Mouse (Mus musculus): Measurements from ENCODE around the gene Sh2d3c.

Sh2d3c gene

GRCm38 (mm10) chr2:32699680-32700079, 21.2 kb upstream of the Sh2d3c start:
- no peak for DNase-seq (ENCODE audit: low spot score)

DNA sequence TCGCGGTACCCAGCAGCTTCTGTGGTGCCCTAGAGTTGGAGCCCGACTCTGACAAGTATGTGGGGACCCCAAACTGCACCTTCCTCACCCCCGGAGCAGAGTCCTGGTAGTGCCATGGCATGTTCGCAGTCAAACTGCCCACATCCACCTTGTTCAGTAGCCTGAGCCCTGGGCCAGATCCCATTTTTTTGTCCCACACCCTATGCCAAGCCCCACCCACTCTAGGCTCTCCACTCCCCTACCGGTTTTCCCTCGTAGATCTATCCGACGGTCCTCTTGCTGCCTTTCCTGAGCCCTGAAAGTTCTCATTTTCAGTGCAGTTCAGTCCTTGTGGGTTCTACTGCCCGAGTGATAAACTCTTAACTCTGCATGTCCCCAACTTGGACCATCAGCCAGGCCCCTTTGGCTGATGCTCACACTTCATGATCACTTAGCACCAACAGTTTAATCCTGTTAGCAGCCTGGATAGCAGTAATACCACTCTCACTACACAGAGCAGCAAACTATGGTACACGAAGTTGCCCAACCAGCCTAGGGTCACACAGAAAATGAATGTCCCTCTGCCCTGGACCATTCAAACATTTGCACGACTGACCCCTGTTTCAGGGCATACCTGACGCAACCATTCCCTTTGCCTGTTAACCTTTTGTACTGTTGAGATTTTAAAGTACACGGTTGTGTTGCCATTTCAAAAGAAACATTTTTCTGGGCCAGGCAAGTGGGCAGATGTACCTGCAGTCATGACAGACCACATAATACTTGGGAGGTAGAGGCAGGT, 19.7 kb upstream of the Sh2d3c start:
- no peak for DNase-seq (ENCODE audit: low spot score)

GRCm38 (mm10) chr2:32703046-32703445, 17.8 kb upstream of the Sh2d3c start:
- DNase-seq (ENCODE audit: low spot score) = no peak

GRCm38 (mm10) chr2:32704021-32704421, 16.8 kb upstream of the Sh2d3c start, which contains the start of gene Fpgs:
Gene Fpgs, minus strand, starts transcription at chr2:32704145.
- no peak for DNase-seq (ENCODE audit: low spot score)

DNA sequence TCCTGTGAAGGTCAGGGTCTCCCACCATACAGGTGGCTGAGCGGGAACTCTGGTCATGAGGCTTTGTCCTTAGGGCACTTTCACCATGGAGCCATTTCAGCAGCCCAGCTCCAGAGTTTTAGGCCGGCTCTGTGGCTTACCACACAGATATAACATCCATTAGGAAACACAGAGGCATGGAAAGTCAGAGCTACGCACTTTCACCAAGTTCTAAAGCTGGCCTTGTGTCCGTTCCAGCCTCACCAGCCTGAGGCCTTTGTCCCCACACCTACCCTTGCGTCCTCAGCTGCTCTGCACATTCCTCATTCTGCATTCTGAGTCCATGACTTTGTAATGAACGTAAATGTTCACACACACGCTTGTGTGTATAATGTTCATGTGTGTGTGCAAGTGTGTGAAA, 15.8 kb upstream of the Sh2d3c start:
- no peak for DNase-seq (ENCODE audit: low spot score)

- no peak for DNase-seq (ENCODE audit: low spot score)
Measured at GRCm38 (mm10) chr2:32706971-32707370, 13.9 kb upstream of the Sh2d3c start.

GRCm38 (mm10) chr2:32708643-32709042, 12.2 kb upstream of the Sh2d3c start:
- DNase-seq (ENCODE audit: low spot score) = no peak

DNA sequence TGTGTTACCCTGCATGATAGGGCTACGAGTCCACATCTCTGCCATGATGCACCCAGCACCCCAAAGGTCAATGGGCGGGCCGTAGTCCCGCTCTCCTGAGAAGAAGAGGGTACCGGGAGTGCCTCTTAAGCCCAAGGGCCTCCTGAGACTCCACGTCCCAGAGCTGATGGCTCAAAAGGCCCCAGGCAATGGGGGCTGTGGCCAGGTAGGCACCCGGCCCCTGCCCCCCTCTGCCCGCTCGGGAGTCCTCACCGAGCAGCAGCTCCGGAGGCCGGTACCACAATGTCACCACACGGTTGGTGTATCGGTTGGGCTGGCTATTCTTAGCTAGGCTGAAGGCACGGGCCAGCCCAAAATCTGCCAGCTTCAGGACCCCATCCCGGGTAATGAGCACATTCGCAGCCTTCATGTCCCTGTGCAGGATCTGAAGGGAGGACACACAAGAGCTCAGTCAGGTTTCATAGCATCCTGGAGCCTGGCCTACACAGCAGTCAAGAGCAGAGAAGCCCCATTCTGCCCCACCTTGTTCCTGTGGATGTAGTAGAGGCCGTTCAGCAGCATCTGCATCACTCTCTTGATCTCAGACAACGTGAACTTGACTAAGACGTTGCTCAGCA, 11.2 kb upstream of the Sh2d3c start:
- DNase-seq (ENCODE audit: low spot score) = no peak

DNA sequence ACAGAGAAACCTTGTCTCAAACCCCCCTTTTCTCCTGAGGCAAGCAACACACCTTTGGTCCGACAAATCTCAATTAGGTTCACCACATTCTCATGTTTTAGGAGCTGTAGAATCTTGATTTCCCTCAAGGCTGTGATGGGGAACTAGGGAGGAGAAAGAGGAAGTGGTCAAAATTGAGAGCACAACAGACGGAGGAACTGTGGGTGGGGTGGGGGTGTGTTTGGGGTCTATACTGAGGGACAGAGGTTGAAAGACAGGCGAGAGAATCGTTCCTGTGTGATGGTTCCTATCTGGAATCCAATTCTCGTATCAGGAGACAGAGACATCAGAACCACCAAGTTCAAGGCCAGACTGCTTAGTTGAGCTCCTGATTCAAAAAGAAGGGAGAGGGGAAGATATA, 10.4 kb upstream of the Sh2d3c start:
- DNase-seq (ENCODE audit: low spot score) = no peak

- no peak for DNase-seq (ENCODE audit: low spot score)
Measured at GRCm38 (mm10) chr2:32711301-32712056, 9.4 kb upstream of the Sh2d3c start.

- DNase-seq (ENCODE audit: low spot score) = peak; percentile 49
Measured at GRCm38 (mm10) chr2:32712108-32712551, 8.7 kb upstream of the Sh2d3c start.

- no peak for DNase-seq (ENCODE audit: low spot score)
Measured at GRCm38 (mm10) chr2:32712586-32712933, 8.3 kb upstream of the Sh2d3c start.

DNA sequence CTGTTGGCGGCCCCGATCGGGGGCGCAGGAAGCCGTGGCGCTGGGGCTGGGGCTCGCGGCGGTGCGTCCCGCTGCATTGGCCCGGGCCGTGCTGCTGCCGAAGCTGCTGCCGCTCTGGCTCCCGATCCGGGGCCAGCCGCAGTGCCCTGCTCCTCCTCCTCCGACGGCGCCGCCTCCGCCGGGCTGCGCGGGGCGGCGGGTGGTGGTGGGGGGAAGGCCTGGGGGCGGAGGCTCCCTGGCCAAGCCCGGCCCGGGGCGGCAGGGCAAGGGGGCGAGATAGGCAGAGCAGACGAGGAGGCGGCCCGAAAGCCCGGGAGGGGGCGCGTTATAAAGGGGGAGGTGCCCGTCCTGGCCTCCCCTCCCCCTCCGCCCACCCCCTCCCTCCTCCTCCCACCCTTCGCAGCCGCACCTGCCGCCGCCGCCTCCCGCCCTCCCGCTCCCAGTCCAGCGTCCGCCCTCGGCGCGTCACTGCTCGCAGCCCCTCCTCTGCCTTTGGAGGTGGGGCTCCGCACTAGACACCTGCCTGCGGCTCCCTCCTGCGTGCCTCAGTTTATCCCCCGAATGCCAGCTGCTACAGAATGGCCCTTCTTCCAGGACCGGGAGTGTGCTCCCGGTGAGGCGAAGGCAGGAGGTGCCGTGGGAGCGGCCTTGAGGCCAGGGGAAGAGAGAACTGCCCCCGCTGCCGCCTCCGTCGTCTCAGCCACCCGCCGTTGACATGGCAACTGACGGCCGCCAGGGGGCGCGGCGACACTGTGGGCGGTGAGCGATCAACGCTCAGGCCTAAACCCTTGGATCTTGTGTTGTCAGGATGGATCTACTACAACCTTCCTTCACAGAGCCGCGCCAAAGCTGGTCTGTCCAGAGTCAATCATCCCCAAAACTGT, 7.7 kb upstream of the Sh2d3c start, which contains the start of gene Cdk9:
Cdk9 (minus strand) TSS at position 143 of the 884 bp plus-strand sequence.
- peak; percentile 97 for DNase-seq (ENCODE audit: low spot score)

GRCm38 (mm10) chr2:32714117-32714986, 6.5 kb upstream of the Sh2d3c start:
- DNase-seq (ENCODE audit: low spot score) = no peak

- DNase-seq (ENCODE audit: low spot score) = no peak
Measured at GRCm38 (mm10) chr2:32714987-32715425, 5.8 kb upstream of the Sh2d3c start.

GRCm38 (mm10) chr2:32718761-32719160, 2.1 kb upstream of the Sh2d3c start:
- no peak for DNase-seq (ENCODE audit: low spot score)

- no peak for DNase-seq (ENCODE audit: low spot score)
Measured at GRCm38 (mm10) chr2:32720053-32720452, 802 bp upstream of the Sh2d3c start.

- no peak for DNase-seq (ENCODE audit: low spot score)
Measured at GRCm38 (mm10) chr2:32722046-32722445, 1.2 kb downstream of the Sh2d3c start.

- no peak for DNase-seq (ENCODE audit: low spot score)
Measured at GRCm38 (mm10) chr2:32722581-32722980, 1.7 kb downstream of the Sh2d3c start.

DNA sequence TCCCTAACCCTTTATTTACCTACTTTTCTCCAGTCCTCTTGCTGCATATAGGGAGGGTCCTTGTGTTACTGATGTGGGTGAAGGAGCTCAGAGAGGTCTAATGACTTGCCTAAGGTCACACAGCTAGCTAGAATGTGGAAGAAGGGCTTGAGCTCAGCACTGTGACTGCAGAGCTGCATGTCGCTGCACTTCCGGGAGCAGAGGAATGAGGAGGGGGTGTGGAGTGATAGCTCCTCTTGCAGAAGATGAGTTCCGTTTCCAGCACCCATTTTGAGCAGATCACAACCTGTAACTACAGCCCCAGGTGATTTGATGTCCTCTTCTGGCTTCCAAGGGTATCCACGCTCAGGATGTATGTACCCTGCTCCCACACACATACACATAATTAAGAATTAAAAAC, 3.3 kb downstream of the Sh2d3c start:
- no peak for DNase-seq (ENCODE audit: low spot score)

Data from ovary, postnatal 10 days (tissue).